In genomic region chr1:175028267-175028666, GRCm38 (mm10) we compare ENCODE assay signal across 13 mouse cellular contexts.
A peak's percentile ranks its signal among the peaks of the same experiment; 100 is the strongest.
DNase-seq lines count a peak whose midpoint lies in the region; ATAC-seq and TF ChIP-seq lines count a peak whose summit lies in the region.
"Had no signal": no experiment of that assay in that cellular context is flagged by ENCODE, and none has a peak within 500 bp of the region (broad histone marks: within the 10 kb centered on the region; RNA-seq: fewer than 3 reads in every experiment).

No protein-coding gene starts in this region.

- no peak overlapping the region for H3K4me3 ChIP-seq in lung, embryonic 15.5 days
- H3K4me3 ChIP-seq in lung, postnatal 0 days (ENCODE audit: low read depth, low read length): no peak overlapping the region
- H3K4me3 ChIP-seq in embryonic fibroblast, embryonic 13.5 days (ENCODE audit: insufficient read depth, low read length): no peak overlapping the region
- H3K4me3 ChIP-seq in limb, embryonic 10.5 days: 0 out of 2 replicates have a peak overlapping the region, but pooled peaks have one; percentile 19
- H3K4me3 ChIP-seq in neural tube, embryonic 15.5 days (replicated peaks): no peak overlapping the region
- H3K4me3 ChIP-seq: gastrocnemius, adult 2 months had no signal

- TF ChIP-seq CTCF in lung, postnatal 0 days (IDR thresholded peaks at IDR 0.05): no peak
- TF ChIP-seq CTCF in embryonic fibroblast, embryonic 13.5 days (IDR thresholded peaks at IDR 0.05; ENCODE audit: borderline replicate concordance, insufficient read depth, low read length): no peak

- no peak for TF ChIP-seq EP300 in lung, postnatal 0 days (IDR thresholded peaks at IDR 0.05)

- H3K36me3 ChIP-seq in lung, embryonic 15.5 days: no peaks in the 10 kb centered on the region
- H3K36me3 ChIP-seq in lung, postnatal 0 days (ENCODE audit: insufficient read depth, low read length): no peaks in the 10 kb centered on the region
- H3K36me3 ChIP-seq in limb, embryonic 10.5 days: no peaks in the 10 kb centered on the region
- no peaks in the 10 kb centered on the region for H3K36me3 ChIP-seq in neural tube, embryonic 15.5 days

- no peak for TF ChIP-seq POLR2A in embryonic fibroblast, embryonic 13.5 days (IDR thresholded peaks at IDR 0.05; ENCODE audit: low read depth, low read length)

- no peak overlapping the region for H3K27ac ChIP-seq in lung, embryonic 15.5 days
- H3K27ac ChIP-seq in lung, postnatal 0 days (ENCODE audit: low read length): no peak overlapping the region
- peak overlapping the region; percentile 54; the same call in 1 of the 2 replicates for H3K27ac ChIP-seq in embryonic fibroblast, embryonic 13.5 days (ENCODE audit: insufficient read depth, low read length)
- H3K27ac ChIP-seq in limb, embryonic 10.5 days: no peak overlapping the region
- H3K27ac ChIP-seq in neural tube, embryonic 15.5 days (replicated peaks): no peak overlapping the region
- H3K27ac ChIP-seq: gastrocnemius, adult 2 months had no signal

- WGBS in lung, embryonic 15.5 days: 15% methylated on average over 4 of the region's 4 CpGs
- 16% methylated on average over 4 of the region's 4 CpGs for WGBS in lung, postnatal 0 days
- 12% methylated on average over 4 of the region's 4 CpGs for WGBS in limb, embryonic 10.5 days
- 10% methylated on average over 4 of the region's 4 CpGs for WGBS in neural tube, embryonic 15.5 days

- ATAC-seq in lung, embryonic 15.5 days (ENCODE audit: borderline replicate concordance, extremely low read depth, low FRiP score, low TSS enrichment): peak; percentile 23; the same call in 1 of the 2 replicates
- no peak for ATAC-seq in lung, postnatal 0 days
- peak; percentile 53 for ATAC-seq in neural tube, embryonic 15.5 days (ENCODE audit: low FRiP score)
- ATAC-seq: Patski had no signal

- no peaks in the 10 kb centered on the region for H3K4me1 ChIP-seq in lung, embryonic 15.5 days
- H3K4me1 ChIP-seq in lung, postnatal 0 days (ENCODE audit: insufficient read depth, low read depth, low read length): no peaks in the 10 kb centered on the region
- no peaks in the 10 kb centered on the region for H3K4me1 ChIP-seq in embryonic fibroblast, embryonic 13.5 days (ENCODE audit: control insufficient read depth, insufficient read depth, low read length)
- peaks cover 36% of the 10 kb centered on the region for H3K4me1 ChIP-seq in limb, embryonic 10.5 days
- H3K4me1 ChIP-seq in neural tube, embryonic 15.5 days: peaks cover 12% of the 10 kb centered on the region

- no peak for DNase-seq in lung, postnatal 0 days (ENCODE audit: low spot score)
- no peak for DNase-seq in limb, embryonic 10.5 days (ENCODE audit: low spot score)
- DNase-seq in ovary, postnatal 36 days (ENCODE audit: low spot score): no peak
- no peak for DNase-seq in cerebellum, adult 18-20 months
- no peak for DNase-seq in spleen, adult 12 weeks (ENCODE audit: low spot score)
- DNase-seq: gastrocnemius, adult 2 months; heart, postnatal 4 days; layer of hippocampus, adult 9-11 months; thymus, adult 18-20 months had no signal

- H3K27me3 ChIP-seq in lung, embryonic 15.5 days: no peaks in the 10 kb centered on the region
- H3K27me3 ChIP-seq in lung, postnatal 0 days (replicated peaks; ENCODE audit: insufficient read depth, low read length): no peaks in the 10 kb centered on the region
- no peaks in the 10 kb centered on the region; the same call in 1 of the 2 replicates for H3K27me3 ChIP-seq in limb, embryonic 10.5 days (ENCODE audit: low read depth, poor library complexity, severe bottlenecking)
- no peaks in the 10 kb centered on the region for H3K27me3 ChIP-seq in neural tube, embryonic 15.5 days (replicated peaks)
- H3K27me3 ChIP-seq: Patski had no signal

- H3K9me3 ChIP-seq in lung, embryonic 15.5 days: no peaks in the 10 kb centered on the region
- no peaks in the 10 kb centered on the region for H3K9me3 ChIP-seq in lung, postnatal 0 days (ENCODE audit: low read length)
- H3K9me3 ChIP-seq in limb, embryonic 10.5 days (replicated peaks): no peaks in the 10 kb centered on the region
- H3K9me3 ChIP-seq in neural tube, embryonic 15.5 days (replicated peaks): no peaks in the 10 kb centered on the region

- H3K9ac ChIP-seq in lung, embryonic 15.5 days: no peak overlapping the region
- H3K9ac ChIP-seq in lung, postnatal 0 days (replicated peaks; ENCODE audit: low read depth): no peak overlapping the region
- H3K9ac ChIP-seq in neural tube, embryonic 15.5 days (replicated peaks): no peak overlapping the region

- H3K4me2 ChIP-seq in lung, embryonic 15.5 days: no peak overlapping the region
- H3K4me2 ChIP-seq in lung, postnatal 0 days (replicated peaks; ENCODE audit: low read depth, low read length): no peak overlapping the region
- H3K4me2 ChIP-seq in neural tube, embryonic 15.5 days: no peak overlapping the region
